Mouse (Mus musculus) left cerebral cortex, postnatal 14 days (tissue): ENCODE results near the gene Elavl2. TPM values are rescaled to one million over a fixed set of nuclear protein-coding genes. Genes with fewer than 3 reads are reported as not detected.
A peak's percentile ranks its signal among the peaks of the same experiment; 100 is the strongest.

ENCODE experiments used
- DNase-seq, 2 experiments: peaks; one replicate each; pipeline ENCODE4 v3.0.0; 2021 to 2022; ENCODE audit warnings: low spot score in 2 of 2, mixed read lengths in 1 of 2
- intact Hi-C: fragments of 180-260 bp; cut with DNase I; formaldehyde crosslinking; loops from one replicate; pipeline ENCODE4 v1.15.1; 2025
- microRNA-seq, 2 experiments: library from miRNA; unstranded; fragments of <30 nt; microRNA quantifications; one replicate each; pipeline ENCODE4 v1.2.0; 2022
- total RNA-seq, 2 experiments: library from RNA; stranded (reverse); gene quantifications; 2 replicates each; pipeline ENCODE4 v1.2.3; 2021

Gene Elavl2
- total RNA-seq, 2 experiments from 2014 or later, result 104 to 109 TPM

GRCm38 (mm10) chr4:91234941-91235340 is 165.6 kb downstream of the Elavl2 start:
- DNase-seq, result peak in 1 of 2 experiments; percentile 20
- intact Hi-C loops, result no loop called here

- DNase-seq, result peak in 1 of 2 experiments; percentile 18
- intact Hi-C loops, result no loop called here
These were observed 167.0 kb downstream of the Elavl2 start for GRCm38 (mm10) chr4:91233599-91233998.

GRCm38 (mm10) chr4:91230439-91230863 is 170.1 kb downstream of the Elavl2 start:
- intact Hi-C loops, result no loop called here
- no peak for DNase-seq

- DNase-seq, result no peak
- intact Hi-C loops, result no loop called here
These were observed 172.2 kb downstream of the Elavl2 start for GRCm38 (mm10) chr4:91228341-91228740.

GRCm38 (mm10) chr4:91223811-91224210 is 176.8 kb downstream of the Elavl2 start:
- intact Hi-C loops, result no loop called here
- DNase-seq, result no peak

GRCm38 (mm10) chr4:91219322-91219721 is 181.3 kb downstream of the Elavl2 start:
- intact Hi-C loops, result no loop called here
- no peak for DNase-seq

- DNase-seq, result no peak
- intact Hi-C loops, result no loop called here
These were observed 186.7 kb downstream of the Elavl2 start for GRCm38 (mm10) chr4:91213917-91214316.

GRCm38 (mm10) chr4:91208415-91209292 is 191.9 kb downstream of the Elavl2 start:
- intact Hi-C loops, result no loop called here
- peak in 1 of 2 experiments; percentile 33 for DNase-seq

Small RNA genes within 50 kb of the gene (microRNA-seq; reads per million reads assigned to microRNA genes)
- 0 reads per million in 2 experiments for gene Mir6402
